11 mouse cellular contexts compared by ENCODE assay signal in the genomic region with DNA sequence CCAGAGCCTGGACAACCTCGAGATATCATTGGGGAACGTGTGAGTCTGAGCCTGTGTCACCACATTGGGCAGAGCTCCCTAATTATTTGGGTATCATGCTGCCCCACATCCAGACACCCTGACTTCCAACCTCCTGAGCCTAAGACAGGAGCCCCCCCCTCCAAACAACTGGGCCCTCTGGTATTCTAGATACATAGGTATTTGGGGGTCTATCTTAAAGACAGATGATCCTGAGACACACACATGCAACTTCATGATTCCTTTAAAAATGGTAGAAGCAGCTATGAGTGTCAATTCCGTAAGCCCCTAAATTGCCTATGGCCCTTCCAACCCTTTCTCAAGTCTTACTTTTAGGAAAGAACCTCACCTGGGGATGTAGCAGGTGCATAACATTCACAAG. TPM values are rescaled to one million over a fixed set of nuclear protein-coding genes. Genes with fewer than 3 reads are reported as not detected.
DNase-seq lines count a peak whose midpoint lies in the region; ATAC-seq and TF ChIP-seq lines count a peak whose summit lies in the region.
"Had no signal": no experiment of that assay in that cellular context is flagged by ENCODE, and none has a peak within 500 bp of the region (broad histone marks: within the 10 kb centered on the region; RNA-seq: fewer than 3 reads in every experiment).

No protein-coding gene starts in this region.

- TF ChIP-seq CTCF in gastrocnemius, adult 2 months (IDR thresholded peaks at IDR 0.05): no peak
- no peak for TF ChIP-seq CTCF in layer of hippocampus, adult 2 months (conservative IDR thresholded peaks at IDR 0.05)

- peaks cover 4% of the 10 kb centered on the region; the same call in 1 of the 2 replicates for H3K4me1 ChIP-seq in neural tube, embryonic 11.5 days (ENCODE audit: control insufficient read depth, insufficient read depth, low read length)
- peaks cover 3% of the 10 kb centered on the region; the same call in 1 of the 2 replicates for H3K4me1 ChIP-seq in hindbrain, embryonic 16.5 days (ENCODE audit: control insufficient read depth, insufficient read depth, low read depth, low read length)
- peaks cover 4% of the 10 kb centered on the region; the same call in 1 of the 2 replicates for H3K4me1 ChIP-seq in neural tube, embryonic 14.5 days (ENCODE audit: control insufficient read depth, insufficient read depth, low read length)

- no peak overlapping the region for H3K4me3 ChIP-seq in gastrocnemius, adult 2 months
- H3K4me3 ChIP-seq in neural tube, embryonic 11.5 days (ENCODE audit: low read depth, low read length): no peak overlapping the region
- H3K4me3 ChIP-seq in hindbrain, embryonic 16.5 days (ENCODE audit: low read length): peak overlapping the region; percentile 69; the same call in 1 of the 2 replicates
- H3K4me3 ChIP-seq in neural tube, embryonic 14.5 days (ENCODE audit: low read depth, low read length): no peak overlapping the region; the same call in 1 of the 2 replicates
- H3K4me3 ChIP-seq in layer of hippocampus, adult 2 months: no peak overlapping the region

- H3K9me3 ChIP-seq in neural tube, embryonic 11.5 days (ENCODE audit: control insufficient read depth, low read length): no peaks in the 10 kb centered on the region
- H3K9me3 ChIP-seq in hindbrain, embryonic 16.5 days (ENCODE audit: control insufficient read depth, low read length): no peaks in the 10 kb centered on the region
- H3K9me3 ChIP-seq in neural tube, embryonic 14.5 days (ENCODE audit: control insufficient read depth, low read length): no peaks in the 10 kb centered on the region
- H3K9me3 ChIP-seq: limb, embryonic 12.5 days had no signal

- DNase-seq in gastrocnemius, adult 2 months: peak; percentile 4
- no peak for DNase-seq in gastrocnemius, postnatal 25 days
- no peak for DNase-seq in neural tube, embryonic 11.5 days (ENCODE audit: low spot score)
- no peak for DNase-seq in neural tube, embryonic 10.5 days (ENCODE audit: extremely low spot score, low spot score)
- no peak for DNase-seq in layer of hippocampus, adult 2 months (ENCODE audit: low spot score in 2 of 2)
- DNase-seq: kidney, adult 18-20 months; lung, postnatal 14 days had no signal

- peak overlapping the region; percentile 16; the same call in 1 of the 2 replicates for H3K4me2 ChIP-seq in neural tube, embryonic 11.5 days (ENCODE audit: low read depth)
- peak overlapping the region; percentile 79 for H3K4me2 ChIP-seq in hindbrain, embryonic 16.5 days (ENCODE audit: low read length)
- peak overlapping the region; percentile 74 for H3K4me2 ChIP-seq in neural tube, embryonic 14.5 days (ENCODE audit: low read depth, low read length)

- H3K27ac ChIP-seq in gastrocnemius, adult 2 months: no peak overlapping the region
- no peak overlapping the region for H3K27ac ChIP-seq in neural tube, embryonic 11.5 days (ENCODE audit: low read depth, low read length)
- H3K27ac ChIP-seq in hindbrain, embryonic 16.5 days (ENCODE audit: low read depth, low read length): no peak overlapping the region
- no peak overlapping the region; the same call in 1 of the 2 replicates for H3K27ac ChIP-seq in neural tube, embryonic 14.5 days (ENCODE audit: low read depth, low read length)
- H3K27ac ChIP-seq in layer of hippocampus, adult 2 months: no peak overlapping the region
- H3K27ac ChIP-seq: limb, embryonic 12.5 days had no signal

- no peak overlapping the region for H3K9ac ChIP-seq in neural tube, embryonic 11.5 days (ENCODE audit: low read length)
- no peak overlapping the region; the same call in 1 of the 2 replicates for H3K9ac ChIP-seq in hindbrain, embryonic 16.5 days (ENCODE audit: low read depth, low read length)
- H3K9ac ChIP-seq in neural tube, embryonic 14.5 days (replicated peaks; ENCODE audit: low read depth, low read length): no peak overlapping the region; the same call in 1 of the 2 replicates

- intact Hi-C loops in gastrocnemius, adult 2 months (cut with DNase I): no loop called here

- peaks cover 29% of the 10 kb centered on the region for H3K36me3 ChIP-seq in neural tube, embryonic 11.5 days (ENCODE audit: control insufficient read depth, insufficient read depth, low read length)
- H3K36me3 ChIP-seq in hindbrain, embryonic 16.5 days (ENCODE audit: control insufficient read depth, insufficient read depth, low read length): peaks cover 45% of the 10 kb centered on the region
- H3K36me3 ChIP-seq in neural tube, embryonic 14.5 days (ENCODE audit: control insufficient read depth, insufficient read depth, low read length): peaks cover 37% of the 10 kb centered on the region

- H3K27me3 ChIP-seq in neural tube, embryonic 11.5 days (ENCODE audit: control insufficient read depth, insufficient read depth, low read length): no peaks in the 10 kb centered on the region
- H3K27me3 ChIP-seq in hindbrain, embryonic 16.5 days (replicated peaks; ENCODE audit: control insufficient read depth, insufficient read depth, low read length): no peaks in the 10 kb centered on the region
- no peaks in the 10 kb centered on the region for H3K27me3 ChIP-seq in neural tube, embryonic 14.5 days (ENCODE audit: control insufficient read depth, insufficient read depth, low read length)
- H3K27me3 ChIP-seq: limb, embryonic 12.5 days had no signal

- 74% methylated on average over 3 of the region's 3 CpGs for WGBS in neural tube, embryonic 11.5 days
- WGBS in hindbrain, embryonic 16.5 days: 70% methylated on average over 3 of the region's 3 CpGs
- WGBS in neural tube, embryonic 14.5 days: 61% methylated on average over 3 of the region's 3 CpGs

- no peak for ATAC-seq in neural tube, embryonic 11.5 days (ENCODE audit: insufficient read depth, low FRiP score, low TSS enrichment)
- no peak for ATAC-seq in hindbrain, embryonic 16.5 days
- no peak for ATAC-seq in neural tube, embryonic 14.5 days (ENCODE audit: low read depth)
- ATAC-seq in frontal cortex, adult (ENCODE audit: low TSS enrichment): no peak

RNA-seq across cellular contexts. Expression of a gene that starts 1.3 kb away (rescaled TPM):
- total RNA-seq in gastrocnemius, adult 2 months (2021): 1 to 10 TPM; 3.8 to 5.3 TPM
- 1 to 10 TPM; 1.8 to 3.8 TPM for total RNA-seq in gastrocnemius, postnatal 25 days (2021)
- 10.9 and 14.2 TPM in 2 replicates for polyA plus RNA-seq in neural tube, embryonic 11.5 days (2014; fragmentation: Nextera tagmentation; extraction: Ambion mirVana)
- 32.2 and 34.5 TPM in 2 replicates for polyA plus RNA-seq in hindbrain, embryonic 16.5 days (2015; fragmentation: Nextera tagmentation; extraction: Ambion mirVana)
- polyA plus RNA-seq in neural tube, embryonic 14.5 days (2014; fragmentation: Nextera tagmentation; extraction: Ambion mirVana): 27.5 and 31.3 TPM in 2 replicates
- total RNA-seq in layer of hippocampus, adult 2 months (2021): 10 to 100 TPM; 11.1 to 15.7 TPM

RNA-seq across cellular contexts. Expression of a gene that starts 12.4 kb away (rescaled TPM):
- total RNA-seq in gastrocnemius, adult 2 months (2021): under 1 TPM in 1 of 2 experiments, not detected in 1; 0.14 TPM
- total RNA-seq in gastrocnemius, postnatal 25 days (2021): under 1 TPM; 0.05 to 0.08 TPM
- 0.73 and 1.2 TPM in 2 replicates for polyA plus RNA-seq in neural tube, embryonic 11.5 days (2014; fragmentation: Nextera tagmentation; extraction: Ambion mirVana)
- polyA plus RNA-seq in hindbrain, embryonic 16.5 days (2015; fragmentation: Nextera tagmentation; extraction: Ambion mirVana): 0.54 and 0.91 TPM in 2 replicates
- 0.84 and 1.3 TPM in 2 replicates for polyA plus RNA-seq in neural tube, embryonic 14.5 days (2014; fragmentation: Nextera tagmentation; extraction: Ambion mirVana)
- under 1 TPM; 0.47 to 0.64 TPM for total RNA-seq in layer of hippocampus, adult 2 months (2021)

RNA-seq across cellular contexts. Expression of a gene that starts 18.8 kb away (rescaled TPM):
- total RNA-seq in gastrocnemius, adult 2 months (2021): 10 to 100 TPM; 15.6 to 17.1 TPM
- 10 to 100 TPM; 11.5 to 12.8 TPM for total RNA-seq in gastrocnemius, postnatal 25 days (2021)
- polyA plus RNA-seq in neural tube, embryonic 11.5 days (2014; fragmentation: Nextera tagmentation; extraction: Ambion mirVana): 39.5 and 42.0 TPM in 2 replicates
- polyA plus RNA-seq in hindbrain, embryonic 16.5 days (2015; fragmentation: Nextera tagmentation; extraction: Ambion mirVana): 32.8 and 37.0 TPM in 2 replicates
- 47.1 and 47.7 TPM in 2 replicates for polyA plus RNA-seq in neural tube, embryonic 14.5 days (2014; fragmentation: Nextera tagmentation; extraction: Ambion mirVana)
- total RNA-seq in layer of hippocampus, adult 2 months (2021): 10 to 100 TPM; 28.2 to 28.5 TPM

RNA-seq across cellular contexts. Expression of a gene that starts 18.9 kb away (rescaled TPM):
- 10 to 100 TPM in 1 of 2 experiments, 1 to 10 TPM in 1; 9.9 to 10.4 TPM for total RNA-seq in gastrocnemius, adult 2 months (2021)
- 10 to 100 TPM in 1 of 2 experiments, 1 to 10 TPM in 1; 9.4 to 11.3 TPM for total RNA-seq in gastrocnemius, postnatal 25 days (2021)
- polyA plus RNA-seq in neural tube, embryonic 11.5 days (2014; fragmentation: Nextera tagmentation; extraction: Ambion mirVana): 47.7 and 50.1 TPM in 2 replicates
- 50.1 and 56.4 TPM in 2 replicates for polyA plus RNA-seq in hindbrain, embryonic 16.5 days (2015; fragmentation: Nextera tagmentation; extraction: Ambion mirVana)
- polyA plus RNA-seq in neural tube, embryonic 14.5 days (2014; fragmentation: Nextera tagmentation; extraction: Ambion mirVana): 48.0 and 51.1 TPM in 2 replicates
- 10 to 100 TPM; 40.3 to 41.3 TPM for total RNA-seq in layer of hippocampus, adult 2 months (2021)

RNA-seq across cellular contexts. Expression of a gene that starts 22.5 kb away (rescaled TPM):
- total RNA-seq in gastrocnemius, adult 2 months (2021): not detected
- total RNA-seq in gastrocnemius, postnatal 25 days (2021): not detected
- polyA plus RNA-seq in neural tube, embryonic 11.5 days (2014; fragmentation: Nextera tagmentation; extraction: Ambion mirVana): 28.8 and 31.2 TPM in 2 replicates
- 60.5 TPM in 2 replicates for polyA plus RNA-seq in hindbrain, embryonic 16.5 days (2015; fragmentation: Nextera tagmentation; extraction: Ambion mirVana)
- 61.0 and 74.5 TPM in 2 replicates for polyA plus RNA-seq in neural tube, embryonic 14.5 days (2014; fragmentation: Nextera tagmentation; extraction: Ambion mirVana)
- total RNA-seq in layer of hippocampus, adult 2 months (2021): 10 to 100 TPM; 15.1 to 18.3 TPM

Comparison
In these comparisons a context has a peak if more than half of its experiments do, and no peak if none do; other contexts are left out.
1. H3K4me2 ChIP-seq: peak in every context shown above with its lines; median percentile 79 in hindbrain, embryonic 16.5 days; 74 in neural tube, embryonic 14.5 days; 16 in neural tube, embryonic 11.5 days.